Mouse (Mus musculus) brain, embryonic 18.5 days (tissue): Measurements from ENCODE around the gene Mfap1b.
A peak's percentile ranks its signal among the peaks of the same experiment; 100 is the strongest.
"Not testable (repeated sequence)": the region's sequence is repeated elsewhere in the genome, so short reads cannot be mapped to it uniquely, and the experiment has no call there.

Source experiments
- DNase-seq: peaks from one replicate; pipeline ENCODE4 v3.0.0-alpha.2; 2012; ENCODE audit warnings: low read depth, low spot score

The Mfap1b gene

DNA sequence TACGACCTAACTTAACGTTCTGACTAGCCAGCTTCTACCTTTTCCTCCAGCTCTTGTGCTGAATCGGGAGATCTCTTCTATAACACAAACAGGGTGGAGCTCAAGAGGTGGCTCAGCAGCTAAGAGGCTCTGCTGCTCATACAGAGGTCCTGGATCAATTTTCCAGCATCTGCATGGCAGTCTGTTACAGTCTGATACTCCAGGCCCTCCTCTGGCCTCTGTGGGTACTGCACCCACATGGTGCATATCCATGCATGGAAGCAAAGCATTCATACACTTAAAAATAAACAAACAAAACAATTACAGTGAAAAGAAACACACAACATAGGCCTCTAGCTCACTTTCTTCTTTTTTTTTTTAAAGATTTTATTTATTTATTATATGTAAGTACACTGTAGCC lies 1.1 kb downstream of the Mfap1b start:
- not testable (repeated sequence) for DNase-seq

DNA sequence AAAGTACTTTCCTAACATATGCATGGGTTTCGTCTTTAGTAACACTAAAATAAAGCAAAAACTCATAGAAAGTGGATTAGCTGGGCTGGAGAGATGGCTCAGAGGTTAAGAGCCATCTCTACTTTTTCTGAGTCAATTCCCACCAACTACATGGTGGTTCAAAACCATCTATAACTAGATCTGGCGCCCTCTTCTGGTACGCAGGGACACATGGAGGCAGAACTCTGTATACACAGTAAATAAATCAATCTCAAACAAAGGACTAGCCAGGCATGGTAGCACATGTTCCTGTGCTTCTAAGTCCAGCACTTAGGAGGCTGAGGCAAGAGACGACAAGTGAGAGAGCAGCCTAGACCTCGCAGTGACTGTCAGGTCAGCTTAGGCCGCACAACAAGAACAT lies 4.9 kb downstream of the Mfap1b start:
- not testable (repeated sequence) for DNase-seq

DNA sequence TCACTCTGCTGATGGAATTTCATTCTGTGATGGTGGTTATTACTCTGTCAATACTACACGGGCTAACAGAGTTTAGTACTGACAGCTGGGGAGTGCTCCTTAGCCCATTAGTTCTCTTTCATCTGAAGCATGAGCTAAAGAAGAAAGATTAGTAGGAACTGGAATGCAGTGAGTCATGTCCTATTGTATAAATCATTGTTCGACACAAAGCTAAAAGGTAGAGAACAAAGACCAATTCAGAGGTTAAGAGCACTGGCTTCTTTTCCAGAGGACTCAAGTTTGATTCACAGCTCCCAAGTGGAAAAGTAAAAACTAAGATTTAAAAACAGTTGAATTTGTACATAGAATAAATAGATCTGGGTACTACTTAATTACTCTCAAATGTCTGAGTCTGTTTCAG lies 13.8 kb downstream of the Mfap1b start:
- no peak for DNase-seq

DNA sequence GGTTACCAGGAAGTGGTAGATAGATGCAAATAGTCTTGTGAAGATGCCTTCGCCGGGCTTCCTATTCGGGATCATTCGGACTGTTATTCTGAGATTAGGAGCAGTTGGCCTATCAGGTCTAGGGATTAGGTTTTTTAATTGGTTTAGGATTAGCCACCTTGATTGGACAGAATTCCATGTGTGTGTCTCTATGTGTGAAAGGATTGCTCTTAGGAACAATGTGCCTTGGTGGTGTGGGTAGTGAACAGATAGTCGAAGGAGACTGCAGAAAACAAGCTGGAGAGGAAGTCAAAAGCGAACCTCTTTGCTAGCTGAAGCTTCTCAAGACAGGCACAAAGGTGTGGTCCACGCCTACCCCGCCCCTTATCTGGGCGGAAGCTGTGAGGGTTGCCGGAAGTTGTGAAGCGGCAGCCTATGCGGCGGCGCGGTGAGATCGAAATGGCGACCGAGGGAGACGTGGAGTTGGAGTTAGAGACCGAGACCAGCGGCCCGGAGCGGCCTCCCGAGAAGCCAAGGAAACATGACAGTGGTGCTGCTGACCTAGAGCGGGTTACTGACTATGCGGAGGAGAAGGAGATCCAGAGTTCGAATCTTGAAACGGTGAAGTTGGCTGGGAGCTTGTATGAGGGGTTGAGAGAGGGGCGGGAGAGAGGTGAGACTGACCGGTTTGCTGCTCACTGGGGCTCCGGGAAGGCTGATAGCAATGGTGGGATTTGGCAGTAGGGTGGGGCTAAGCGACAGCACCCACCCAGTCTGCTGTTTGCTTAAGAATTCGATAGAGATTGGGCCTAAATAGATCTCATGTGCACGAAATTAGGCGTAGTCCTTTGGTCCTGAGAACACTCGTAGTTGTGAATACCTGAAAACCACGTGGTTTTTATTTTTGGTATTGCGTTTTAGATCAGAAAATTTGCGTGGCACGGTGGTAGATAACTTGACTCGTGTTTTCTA lies 16.9 kb downstream of the Mfap1b start, which contains the start of gene Serinc4:
Gene Serinc4, minus strand, starts transcription at position 90 of the 951 bp plus-strand sequence.
- peak; percentile 76 for DNase-seq

DNA sequence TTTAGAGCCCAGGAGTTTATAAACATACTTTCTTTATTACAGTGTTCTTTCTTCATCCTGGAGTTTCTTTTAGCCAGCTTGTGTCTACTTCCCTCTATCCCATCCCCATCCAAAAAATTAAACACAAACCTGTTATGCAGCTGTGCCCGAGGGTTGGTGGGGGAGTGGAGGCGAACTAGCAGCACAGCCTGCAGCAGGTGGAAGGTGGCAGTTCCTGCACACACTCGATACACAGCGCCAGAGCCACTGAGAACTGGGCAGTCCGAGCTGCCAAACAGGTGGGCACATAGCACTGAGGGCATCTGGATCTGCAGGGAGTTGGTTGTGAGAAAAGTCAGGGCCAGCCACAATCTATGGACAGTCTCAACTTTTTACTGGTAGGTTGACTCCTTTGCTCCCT lies 18.3 kb downstream of the Mfap1b start:
- no peak for DNase-seq

DNA sequence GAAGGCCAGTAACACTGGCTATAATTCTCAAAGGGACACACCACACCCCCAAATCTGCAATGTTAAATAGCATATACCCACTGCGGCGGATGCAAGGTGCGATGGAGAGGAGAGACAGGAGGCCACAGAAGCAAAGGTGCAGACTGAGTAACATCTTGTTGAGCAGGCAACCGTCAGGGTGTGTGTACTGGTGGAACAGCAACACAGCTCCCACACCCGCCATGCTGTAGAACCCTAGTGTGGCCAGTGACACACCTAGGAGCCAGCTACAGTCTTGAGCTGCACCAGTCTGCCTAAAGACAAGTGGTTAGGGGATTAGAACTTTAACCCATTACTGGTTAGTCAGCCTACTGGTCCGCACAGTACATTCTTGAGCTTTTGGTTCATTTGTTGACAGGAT lies 19.9 kb downstream of the Mfap1b start:
- no peak for DNase-seq

DNA sequence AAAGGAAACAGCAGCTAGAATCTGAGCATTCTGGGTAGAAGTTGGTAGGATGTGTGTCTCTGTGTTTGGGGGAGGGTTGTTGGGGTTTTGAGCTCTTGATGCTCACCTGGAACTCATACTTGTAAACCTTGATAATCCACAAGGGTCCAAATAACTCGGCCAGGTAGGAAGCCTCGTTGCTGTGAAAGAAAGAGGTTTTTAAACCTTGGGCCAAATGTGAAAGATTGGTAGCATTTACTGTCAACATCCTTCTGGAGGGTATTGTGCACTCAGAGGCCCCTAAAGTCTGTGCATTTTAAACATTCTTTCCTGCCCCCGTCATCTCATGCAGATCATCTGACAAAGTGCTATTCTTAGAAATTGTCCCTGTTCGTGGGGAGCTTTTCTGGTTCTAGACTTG lies 20.9 kb downstream of the Mfap1b start, which contains the start of gene Hypk:
Gene Hypk, plus strand, starts transcription at position 301 of the 400 bp plus-strand sequence.
- no peak for DNase-seq

DNA sequence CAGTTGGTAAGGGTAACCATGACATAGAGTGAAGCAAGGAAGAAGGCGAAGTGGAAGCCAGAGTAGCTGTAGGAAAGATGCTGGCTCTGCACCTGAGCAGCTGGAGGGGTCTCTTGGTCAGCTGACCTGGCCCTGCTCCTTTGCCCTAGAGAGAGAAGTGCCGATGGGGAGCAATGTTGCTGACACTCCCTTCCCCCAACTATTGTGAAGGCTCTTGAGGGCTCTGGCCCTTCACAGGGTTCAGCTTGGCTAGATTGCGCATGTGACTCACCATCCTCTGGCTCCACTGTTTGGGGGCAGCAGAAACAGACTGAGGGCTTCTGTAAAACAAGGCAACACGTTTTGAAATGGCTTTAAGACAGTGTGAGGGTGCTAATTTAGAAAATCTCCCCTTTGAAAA lies 21.5 kb downstream of the Mfap1b start:
- DNase-seq, result no peak

DNA sequence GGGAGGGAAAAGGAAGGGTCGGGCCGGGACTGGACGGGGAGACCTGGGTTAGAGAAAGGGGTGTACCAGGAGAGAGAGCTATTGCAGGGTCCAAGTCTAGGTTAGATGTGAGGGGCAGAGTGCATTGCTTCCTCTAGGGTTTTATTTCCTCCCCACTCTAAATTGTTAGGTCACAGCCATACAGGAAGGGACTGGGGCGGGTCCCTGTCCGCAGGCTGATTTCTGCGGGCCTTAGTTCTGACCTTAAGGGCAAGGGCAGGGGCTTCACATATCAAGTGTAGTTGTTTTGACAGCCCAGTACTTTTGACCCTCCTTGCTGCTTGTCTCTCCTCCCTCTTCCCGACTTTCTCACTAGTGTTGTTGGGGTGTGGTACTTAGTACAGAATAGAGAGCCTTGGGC lies 23.8 kb downstream of the Mfap1b start:
- no peak for DNase-seq

DNA sequence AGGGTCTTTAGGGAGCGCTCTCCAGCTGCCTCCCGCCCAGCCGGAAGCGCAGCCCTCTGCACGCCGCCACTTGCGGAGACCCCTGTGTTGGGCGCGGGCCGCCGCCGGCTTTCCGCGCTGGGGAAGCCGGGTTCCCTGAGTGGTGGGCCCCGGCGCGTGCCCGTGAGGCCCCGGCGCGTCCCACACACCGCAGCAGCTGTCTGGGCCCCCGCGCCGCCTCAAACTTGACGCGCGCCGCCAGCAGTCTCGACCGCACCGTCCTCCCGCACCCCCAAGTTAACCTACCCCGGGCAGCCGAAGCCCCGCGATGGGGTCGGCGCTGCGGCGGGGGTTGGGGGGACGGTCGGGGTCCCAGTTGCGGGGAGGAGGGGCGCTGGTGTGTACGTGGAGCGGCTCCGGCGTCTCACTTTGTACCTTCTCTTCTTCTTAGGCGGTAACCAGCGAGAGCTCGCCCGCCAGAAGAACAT lies 24.3 kb downstream of the Mfap1b start:
- no peak for DNase-seq

DNA sequence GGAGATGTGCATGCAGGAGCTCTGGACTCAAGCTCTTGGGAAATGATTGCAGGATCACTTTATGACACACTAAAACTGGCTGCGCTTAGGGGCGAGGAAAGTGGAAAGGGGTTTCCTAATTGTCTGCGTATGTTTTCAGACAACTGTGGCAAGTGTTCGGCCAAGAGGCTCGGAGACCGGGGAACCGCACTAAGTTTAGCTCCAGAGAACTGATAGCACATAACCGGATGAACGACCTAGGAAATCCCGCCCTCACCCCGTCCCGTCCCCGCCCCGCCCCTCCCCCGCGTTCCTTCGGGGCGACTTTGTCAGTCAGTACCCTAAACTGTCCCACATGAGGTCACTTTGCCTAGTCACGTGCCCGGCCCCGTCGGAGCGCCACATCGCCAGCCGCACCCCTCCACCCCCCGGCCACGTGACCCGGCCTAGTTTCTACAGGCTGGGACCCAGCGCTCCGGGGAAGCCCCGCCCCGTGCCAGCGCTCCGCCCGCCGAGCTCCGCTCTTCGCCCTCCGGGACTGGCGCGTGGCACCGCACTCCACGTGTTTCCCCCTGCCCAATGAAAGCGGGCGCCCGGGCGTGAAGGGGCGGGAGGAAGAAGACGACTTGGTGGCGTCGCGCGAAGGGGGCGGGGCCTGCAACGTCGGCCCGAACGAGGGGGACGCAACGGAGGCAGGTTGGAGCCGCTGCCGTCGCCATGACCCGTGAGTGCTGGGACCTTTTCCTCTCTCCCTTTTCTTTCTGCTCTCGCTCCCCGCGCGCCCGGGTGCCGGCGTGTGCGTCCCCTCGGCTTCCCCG lies 24.9 kb downstream of the Mfap1b start, which contains the start of gene Serf2:
Gene Serf2, plus strand, starts transcription at position 457 of the 797 bp plus-strand sequence.
- DNase-seq, result peak; percentile 96

DNA sequence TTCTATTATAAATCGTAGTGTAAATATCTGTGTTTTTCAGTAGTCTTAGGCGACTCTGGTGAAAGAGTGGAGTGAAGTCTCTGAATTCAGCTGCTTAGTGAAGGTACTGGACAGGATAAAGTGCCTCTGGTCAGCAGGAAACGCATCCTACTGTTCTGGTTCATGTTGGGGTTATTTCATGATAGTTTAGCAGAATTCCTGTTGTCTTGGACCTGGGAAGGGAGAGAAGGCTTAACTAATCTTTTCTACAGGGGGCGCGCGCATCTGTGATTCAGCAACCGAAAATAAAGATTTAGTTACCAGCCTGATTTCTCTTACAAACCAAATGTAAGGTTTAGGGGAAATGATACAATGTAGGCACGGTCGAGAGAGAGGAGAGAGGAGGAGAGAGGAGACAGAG lies 25.7 kb downstream of the Mfap1b start:
- no peak for DNase-seq

DNA sequence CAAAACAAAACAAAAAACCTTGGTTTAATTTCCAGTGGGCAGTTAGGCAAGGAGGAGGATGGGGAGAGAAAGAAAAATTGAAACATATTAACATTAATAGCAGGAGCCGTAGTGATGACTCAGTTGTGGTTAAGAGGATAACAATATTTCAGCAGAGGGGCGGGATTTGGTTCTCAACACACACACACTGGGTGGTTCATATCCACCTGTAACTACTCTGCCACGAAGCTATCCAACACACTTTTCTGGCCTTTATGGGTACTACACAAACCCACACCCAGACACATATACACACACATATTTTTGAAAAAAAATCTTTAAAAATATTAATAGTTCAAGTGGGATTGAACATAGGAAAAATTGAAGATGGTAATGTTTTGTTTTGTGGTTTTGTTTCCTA lies 26.9 kb downstream of the Mfap1b start:
- no peak for DNase-seq

DNA sequence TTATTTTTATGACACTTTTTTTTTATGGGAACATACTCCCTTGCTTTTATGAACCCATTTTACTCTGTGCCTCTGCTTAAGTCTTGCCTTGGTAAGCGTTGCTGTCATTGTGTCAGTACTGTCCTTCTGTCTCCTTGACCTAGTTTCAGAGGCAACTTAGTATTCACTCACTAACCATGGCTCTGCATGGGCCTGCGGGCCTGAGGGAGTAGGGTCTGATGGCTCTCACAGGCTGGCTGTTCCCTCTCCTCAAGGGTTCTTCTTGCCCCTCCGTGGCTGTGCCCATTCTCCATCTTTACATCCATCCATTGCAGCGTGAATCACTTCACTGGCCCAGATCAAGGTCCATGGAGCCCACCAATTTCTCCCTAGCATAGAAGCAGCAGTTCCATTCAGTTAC lies 27.4 kb downstream of the Mfap1b start:
- DNase-seq, result no peak

DNA sequence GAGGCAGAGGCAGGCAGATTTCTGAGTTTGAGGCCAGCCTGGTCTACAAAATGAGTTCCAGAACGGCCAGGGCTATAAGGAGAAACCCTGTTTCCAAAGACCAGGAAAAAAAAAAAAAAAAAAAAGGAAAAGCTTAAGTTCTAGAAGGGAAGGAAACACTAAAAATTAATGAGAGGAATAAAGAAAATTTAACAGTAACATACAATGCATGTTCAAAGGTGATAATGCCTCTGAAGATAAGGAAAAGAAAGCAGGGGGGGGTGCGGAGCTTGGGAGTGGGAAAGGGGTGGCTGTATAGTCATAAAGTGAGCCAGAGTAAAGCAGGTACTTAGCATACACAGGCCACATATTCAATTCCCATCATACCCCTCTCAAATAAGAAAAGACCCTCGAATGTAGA lies 28.8 kb downstream of the Mfap1b start:
- no peak for DNase-seq

DNA sequence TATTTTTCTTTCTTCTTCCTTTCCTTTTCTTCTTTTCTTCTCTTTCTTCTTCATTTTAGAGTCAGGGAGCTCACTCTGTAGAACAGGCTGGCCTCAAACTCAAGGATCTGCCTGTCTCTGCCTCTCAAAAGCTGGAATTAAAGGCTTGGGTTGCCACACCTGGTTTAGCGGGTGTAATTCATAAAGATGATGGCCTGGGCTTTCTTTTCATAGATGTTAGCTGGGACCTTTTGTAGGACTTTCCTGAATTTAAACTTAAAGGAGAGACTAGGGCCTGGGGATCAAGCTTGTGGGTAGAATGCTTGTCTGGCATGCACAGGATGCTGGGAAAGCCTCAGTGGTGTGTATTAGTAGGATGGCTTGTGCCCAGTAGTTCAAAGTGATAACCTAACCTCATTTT lies 29.7 kb downstream of the Mfap1b start, which contains the start of gene Ell3:
Gene Ell3, minus strand, starts transcription at position 101 of the 400 bp plus-strand sequence.
- no peak for DNase-seq

DNA sequence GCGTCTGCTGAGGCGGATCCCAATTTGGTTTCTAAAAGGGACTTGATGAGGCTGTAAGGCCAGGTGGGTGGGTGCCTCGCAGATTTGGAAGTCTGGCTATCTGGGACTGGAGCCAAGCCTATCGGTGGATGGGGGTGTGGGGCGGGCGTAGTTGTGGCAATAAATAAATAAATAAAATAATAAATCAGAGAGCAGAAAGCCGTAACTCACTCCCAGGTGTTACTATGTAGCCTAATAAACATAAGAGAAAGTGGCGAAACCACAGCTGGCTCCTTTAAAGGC lies 30.9 kb downstream of the Mfap1b start:
- DNase-seq, result no peak

DNA sequence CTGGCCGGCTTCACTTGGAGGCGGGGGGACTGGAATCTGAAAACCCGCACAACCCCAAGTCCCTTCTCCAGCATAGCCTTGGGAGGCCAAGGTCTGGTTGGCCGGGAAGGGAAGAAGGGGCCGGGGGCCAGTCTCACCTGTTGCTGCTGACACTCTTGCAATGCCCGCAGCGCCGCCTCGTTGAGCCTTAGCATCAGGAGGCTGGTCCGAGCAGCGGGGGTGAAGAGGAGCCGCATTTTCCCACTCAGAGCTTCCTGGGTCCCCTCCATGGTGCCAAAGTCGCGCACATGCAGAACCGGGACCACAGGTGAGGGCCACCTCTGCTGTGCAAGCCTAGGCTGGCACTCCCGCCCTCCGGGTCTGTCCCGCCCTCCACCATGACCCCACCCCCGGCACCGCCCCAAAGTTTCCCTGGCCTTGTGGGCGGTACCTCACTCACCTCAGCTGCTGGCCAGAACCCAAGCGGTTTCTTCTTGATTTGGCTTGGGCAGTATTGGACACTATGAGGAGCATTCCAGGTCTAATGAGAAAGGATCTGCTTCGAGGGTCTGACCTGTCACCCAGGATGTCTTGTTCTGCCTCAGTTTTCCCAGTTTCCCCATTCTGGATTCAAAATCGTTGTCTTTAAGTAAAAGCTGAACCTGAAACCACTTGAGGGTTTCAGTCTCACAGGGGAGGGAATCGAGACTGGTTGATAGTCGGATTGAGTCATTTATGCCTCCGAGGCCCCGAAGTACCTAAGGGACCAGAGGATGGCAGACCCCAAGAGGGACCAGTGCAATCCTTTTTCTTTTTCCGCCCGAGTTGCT lies 31.4 kb downstream of the Mfap1b start:
- no peak for DNase-seq

DNA sequence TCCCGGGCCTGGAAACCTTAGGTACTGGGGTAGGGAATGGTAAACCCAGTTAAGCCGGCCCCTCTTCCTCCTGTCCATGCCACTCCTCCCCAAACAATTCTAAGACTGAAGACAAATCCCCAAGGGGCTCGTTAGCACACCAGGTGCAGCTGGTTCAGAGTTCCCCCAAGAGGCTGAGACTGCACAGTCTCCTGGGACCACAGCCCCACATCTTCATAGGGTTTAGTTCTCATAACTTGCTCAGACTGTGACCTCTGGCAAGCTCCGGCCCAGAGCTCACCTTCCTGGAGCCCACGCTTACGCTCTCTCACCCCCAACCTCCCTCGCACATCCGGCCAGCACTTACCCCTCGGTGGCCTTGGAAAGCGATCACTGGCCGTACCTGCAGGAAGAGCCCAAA lies 32.1 kb downstream of the Mfap1b start:
- DNase-seq, result no peak

DNA sequence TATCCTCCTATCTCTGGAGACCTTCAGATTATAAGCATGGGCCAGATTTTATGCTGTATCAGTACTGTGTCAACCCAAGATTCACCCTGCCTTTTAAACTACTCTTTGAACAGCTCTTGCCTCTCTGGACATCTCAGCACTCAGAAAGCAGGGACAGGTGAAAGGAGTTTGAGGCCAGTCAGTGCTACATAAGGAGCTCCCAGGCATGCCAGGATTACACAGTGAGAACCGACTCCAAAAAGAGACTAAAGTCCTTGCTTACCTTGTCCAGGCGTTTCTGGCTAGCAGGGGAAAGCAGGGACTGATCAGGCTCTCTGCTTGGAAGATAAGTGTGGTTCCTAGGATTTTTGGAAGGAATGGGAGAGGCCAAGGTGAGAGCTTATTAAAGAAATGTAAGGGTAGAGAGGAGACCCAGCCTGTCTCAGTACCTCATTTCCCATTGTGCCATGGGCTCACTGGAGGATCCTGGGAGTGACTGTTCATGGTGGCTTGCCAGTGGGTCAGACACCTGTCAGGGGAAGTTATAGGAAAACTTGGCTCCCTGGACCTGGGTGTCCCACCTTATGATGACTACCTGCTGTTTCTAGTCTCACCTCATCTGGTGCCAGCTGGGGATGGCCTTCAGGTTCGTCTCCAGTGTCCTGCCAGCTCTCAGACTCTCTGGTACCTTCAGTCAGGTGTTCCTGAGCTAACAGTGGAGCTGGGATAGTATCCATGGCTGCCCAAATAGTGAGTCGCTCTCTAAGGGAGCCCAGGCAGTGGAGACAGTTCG lies 32.8 kb downstream of the Mfap1b start:
- DNase-seq, result no peak

DNA sequence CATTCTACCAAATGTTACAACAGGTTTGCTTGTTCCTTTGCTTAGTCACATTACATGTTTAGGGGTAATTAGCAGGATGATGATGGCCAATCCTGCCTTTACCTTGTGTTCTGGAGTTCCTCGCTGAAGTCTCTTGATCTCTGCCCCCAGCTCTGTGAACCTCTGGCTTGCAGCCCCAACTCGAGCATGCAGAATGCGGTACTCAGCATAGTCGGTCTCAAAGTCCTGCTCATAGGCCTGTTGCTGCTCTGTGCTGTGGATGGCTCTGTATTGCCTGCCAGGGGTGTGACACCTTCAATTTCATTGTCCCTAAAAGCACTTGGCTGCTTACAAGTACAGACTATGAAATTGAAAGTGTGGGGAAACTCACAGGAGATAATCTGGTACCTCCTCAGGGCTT lies 34.1 kb downstream of the Mfap1b start:
- DNase-seq, result no peak
